Mouse (Mus musculus) gastrocnemius, postnatal 4 days (tissue): ENCODE measurements around the gene 1700020D05Rik. TPM values are rescaled to one million over a fixed set of nuclear protein-coding genes. Genes with fewer than 3 reads are reported as not detected.
"Not testable (repeated sequence)": the region's sequence is repeated elsewhere in the genome, so short reads cannot be mapped to it uniquely, and the experiment has no call there.

Source experiments
- DNase-seq, 2 experiments: peaks; one replicate each; pipeline ENCODE4 v3.0.0; 2021 to 2022; ENCODE audit warnings: low spot score in 2 of 2, mixed read lengths in 2 of 2
- total RNA-seq, 2 experiments: library from RNA; stranded (reverse); gene quantifications; 2 replicates each; pipeline ENCODE4 v1.2.3; 2021

Gene 1700020D05Rik
- total RNA-seq, 2 experiments from 2014 or later: 1.3 to 1.8 TPM

- no peak for DNase-seq
Observed at GRCm38 (mm10) chr19:5495353-5496051, 8.1 kb downstream of the 1700020D05Rik start.

- DNase-seq: no peak
Observed at GRCm38 (mm10) chr19:5494314-5494713, 9.3 kb downstream of the 1700020D05Rik start.

- DNase-seq: not testable (repeated sequence)
Observed at GRCm38 (mm10) chr19:5493301-5493721, 10.3 kb downstream of the 1700020D05Rik start.

GRCm38 (mm10) chr19:5492641-5493040 lies 10.9 kb downstream of the 1700020D05Rik start:
- DNase-seq: no peak

- DNase-seq: peak; percentile 59 to 87
Observed at GRCm38 (mm10) chr19:5490898-5491708, 12.5 kb downstream of the 1700020D05Rik start.

GRCm38 (mm10) chr19:5490313-5490897 lies 13.2 kb downstream of the 1700020D05Rik start, which contains the start of gene Cfl1:
Cfl1 (plus strand) TSS chr19:5490455.
- DNase-seq: peak; percentile 91 to 93

- DNase-seq: not testable (repeated sequence)
Observed at GRCm38 (mm10) chr19:5489721-5490120, 13.9 kb downstream of the 1700020D05Rik start.

GRCm38 (mm10) chr19:5488878-5489571 lies 14.6 kb downstream of the 1700020D05Rik start:
- peak; percentile 90 to 97 for DNase-seq

GRCm38 (mm10) chr19:5487768-5488550 lies 15.6 kb downstream of the 1700020D05Rik start, which contains the start of gene Mus81:
Mus81 (minus strand) TSS chr19:5488402.
- peak; percentile 89 to 96 for DNase-seq

GRCm38 (mm10) chr19:5486771-5487170 lies 16.8 kb downstream of the 1700020D05Rik start:
- DNase-seq: no peak

GRCm38 (mm10) chr19:5486286-5486685 lies 17.3 kb downstream of the 1700020D05Rik start:
- DNase-seq: no peak

- no peak for DNase-seq
Observed at GRCm38 (mm10) chr19:5485821-5486220, 17.8 kb downstream of the 1700020D05Rik start.

- no peak for DNase-seq
Observed at GRCm38 (mm10) chr19:5485371-5485770, 18.2 kb downstream of the 1700020D05Rik start.

- DNase-seq: no peak
Observed at GRCm38 (mm10) chr19:5484496-5484895, 19.1 kb downstream of the 1700020D05Rik start.

- DNase-seq: no peak
Observed at GRCm38 (mm10) chr19:5483386-5484359, 19.9 kb downstream of the 1700020D05Rik start.

GRCm38 (mm10) chr19:5481398-5481797 lies 22.2 kb downstream of the 1700020D05Rik start:
- no peak for DNase-seq

- DNase-seq: no peak
Observed at GRCm38 (mm10) chr19:5480016-5480415, 23.6 kb downstream of the 1700020D05Rik start.

GRCm38 (mm10) chr19:5477668-5478300 lies 25.8 kb downstream of the 1700020D05Rik start:
- DNase-seq: no peak
